Mouse (Mus musculus) bone marrow, adult 2 months (tissue): ENCODE data around the gene Pgam2. TPM values are rescaled to one million over a fixed set of nuclear protein-coding genes. Genes with fewer than 3 reads are reported as not detected.
"Not testable (repeated sequence)": the region's sequence is repeated elsewhere in the genome, so short reads cannot be mapped to it uniquely, and the experiment has no call there.

ENCODE experiments used
- H3K27ac ChIP-seq: fragments of 200-500 bp; 2 replicates; pipeline ENCODE4 v1.5.1; 2012; ENCODE audit warnings: low read depth, mild to moderate bottlenecking, control low read depth, inconsistent platforms, low read length; ENCODE audit not compliant: control insufficient read depth, poor library complexity, insufficient read depth
- H3K4me1 ChIP-seq: fragments of 200-500 bp; 2 replicates; pipeline ENCODE4 v1.6.1; 2011; ENCODE audit warnings: low read length; ENCODE audit not compliant: control insufficient read depth, insufficient read depth
- H3K4me3 ChIP-seq: fragments of 200-500 bp; replicated peaks from 2 replicates; pipeline ENCODE3; 2011; ENCODE audit warnings: mild to moderate bottlenecking, low read depth, low read length, control low read depth; ENCODE audit not compliant: control insufficient read depth
- CTCF ChIP-seq: fragments of 200-500 bp; IDR thresholded peaks from 2 replicates; pipeline ENCODE4 v1.5.1; 2011; ENCODE audit warnings: low read length, control low read depth; ENCODE audit not compliant: control insufficient read depth, insufficient read depth
- POLR2A ChIP-seq: fragments of 200-500 bp; IDR thresholded peaks from 2 replicates; pipeline ENCODE4 v1.6.1; 2011; ENCODE audit warnings: low read depth, mild to moderate bottlenecking, control low read depth, low read length, borderline replicate concordance; ENCODE audit not compliant: control insufficient read depth
- WGBS: fragments of 180-500 bp; shearing (Covaris S2); methylation state at CpG from one replicate; pipeline ENCODE4 v1.1.7; 2018; 5-methylcytosine and 5-hydroxymethylcytosine counted together
- polyA plus RNA-seq: library from polyadenylated mRNA; stranded (reverse); fragments of >200 nt; gene quantifications from 2 replicates; pipeline ENCODE4 v1.2.4, GENCODE M21; 2011; ENCODE audit warnings: low replicate concordance; ENCODE audit not compliant: missing spikeins, insufficient read depth, insufficient read length

Gene Pgam2
- polyA plus RNA-seq, 1 experiment: 8.6 TPM

DNA sequence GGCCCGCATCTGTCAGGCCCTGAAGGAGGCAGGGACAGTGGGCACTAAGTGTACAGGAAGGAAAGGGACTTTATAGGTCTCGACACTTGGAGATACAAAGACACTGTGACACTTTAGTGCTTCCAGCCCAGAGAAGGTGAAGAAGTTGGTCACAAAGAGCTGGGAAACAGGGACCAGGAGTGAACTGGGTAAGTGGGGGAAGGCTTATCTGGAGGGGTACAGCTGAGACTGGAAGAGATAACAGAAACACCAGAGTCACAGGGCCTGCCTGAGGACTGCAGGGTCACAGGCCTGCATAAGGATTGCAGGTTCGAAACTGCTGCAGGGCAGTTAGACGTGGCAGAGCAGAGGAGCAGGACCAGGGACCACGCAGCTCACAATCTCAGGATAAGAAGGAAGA is 24.4 kb upstream of the Pgam2 start:
- TF ChIP-seq CTCF (no peak), POLR2A (no peak)
- WGBS: 76% methylated on average over 5 of the region's 5 CpGs
- H3K4me3 ChIP-seq: no peak overlapping the region

DNA sequence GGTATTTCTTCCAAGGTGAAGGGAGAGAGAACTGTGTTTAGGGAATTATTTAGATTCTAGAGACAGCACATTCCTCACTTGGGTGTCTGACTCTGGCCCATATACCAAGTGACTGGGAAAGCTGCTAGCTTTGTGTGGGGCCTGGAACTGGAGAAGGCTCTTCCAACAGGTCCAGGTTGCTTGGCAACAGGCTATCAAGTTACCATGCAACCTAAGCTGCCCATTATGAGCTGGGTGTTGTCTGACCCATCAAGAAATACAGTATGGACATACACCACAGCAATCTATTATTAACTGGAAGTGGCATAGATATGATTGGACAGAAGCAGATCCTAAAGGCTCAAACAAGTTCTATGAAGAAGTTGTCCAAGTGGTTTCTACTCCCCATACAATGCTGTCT is 21.9 kb upstream of the Pgam2 start:
- no peak overlapping the region for H3K4me3 ChIP-seq
- TF ChIP-seq POLR2A (no peak), CTCF (no peak)
- H3K27ac ChIP-seq: no peak overlapping the region
- peaks cover 4% of the 10 kb centered on the region for H3K4me1 ChIP-seq

More for the DNA sequence above, 24.4 kb upstream of the Pgam2 start:
- Histone ChIP-seq H3K4me1 (peaks cover 4% of the 10 kb centered on the region), H3K27ac (no peak overlapping the region)

GRCm38 (mm10) chr11:5819223-5819622 is 15.7 kb upstream of the Pgam2 start:
- TF ChIP-seq POLR2A (no peak), CTCF (no peak)
- no peaks in the 10 kb centered on the region for H3K4me1 ChIP-seq
- H3K27ac ChIP-seq: no peak overlapping the region
- H3K4me3 ChIP-seq: no peak overlapping the region
- 62% methylated on average over 2 of the region's 2 CpGs for WGBS

DNA sequence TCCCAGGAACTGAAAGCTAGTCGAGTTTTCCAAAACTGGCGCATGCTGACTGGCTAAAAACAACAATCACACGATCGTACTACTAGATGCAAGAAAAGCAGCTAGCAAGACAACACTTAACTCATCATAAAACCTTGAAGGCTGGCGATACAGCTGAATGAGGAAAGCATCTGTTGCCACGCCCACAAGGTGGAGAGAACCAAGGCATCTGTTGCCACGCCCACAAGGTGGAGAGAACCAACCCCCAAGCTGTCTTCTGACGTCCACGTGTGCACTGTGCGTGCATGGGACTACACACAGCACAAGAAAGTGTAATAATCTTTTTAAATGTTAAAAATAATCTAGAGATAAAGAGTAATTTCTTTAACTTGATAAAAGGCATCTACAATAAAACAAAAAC is 9.8 kb upstream of the Pgam2 start:
- 74% methylated on average over 10 of the region's 10 CpGs for WGBS
- no peaks in the 10 kb centered on the region for H3K4me1 ChIP-seq
- H3K27ac ChIP-seq: no peak overlapping the region
- no peak overlapping the region for H3K4me3 ChIP-seq
- no peak for TF ChIP-seq POLR2A
- no peak for TF ChIP-seq CTCF

DNA sequence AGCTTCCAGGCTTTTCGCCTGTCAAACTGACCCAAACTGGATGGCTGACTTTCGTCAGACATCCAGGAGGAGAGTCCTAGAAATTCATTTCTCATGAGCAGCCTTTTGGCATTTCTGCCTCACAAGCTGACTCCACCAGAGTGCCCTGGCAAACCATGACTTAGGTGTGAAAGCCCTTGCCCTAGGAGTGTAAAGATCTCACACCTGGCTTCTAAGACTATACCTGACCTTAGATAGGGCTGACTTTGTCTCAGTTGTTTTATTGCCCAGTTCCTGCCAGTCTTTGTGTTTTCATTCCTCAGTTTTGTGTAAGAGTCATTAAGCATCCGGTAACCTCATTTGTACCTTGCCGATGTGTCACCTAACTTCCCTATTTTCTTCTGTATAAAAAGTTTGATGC is 6.0 kb upstream of the Pgam2 start:
- not testable (repeated sequence) for H3K27ac ChIP-seq, H3K4me3 ChIP-seq, H3K4me1 ChIP-seq
- 63% methylated on average over 4 of the region's 4 CpGs for WGBS

DNA sequence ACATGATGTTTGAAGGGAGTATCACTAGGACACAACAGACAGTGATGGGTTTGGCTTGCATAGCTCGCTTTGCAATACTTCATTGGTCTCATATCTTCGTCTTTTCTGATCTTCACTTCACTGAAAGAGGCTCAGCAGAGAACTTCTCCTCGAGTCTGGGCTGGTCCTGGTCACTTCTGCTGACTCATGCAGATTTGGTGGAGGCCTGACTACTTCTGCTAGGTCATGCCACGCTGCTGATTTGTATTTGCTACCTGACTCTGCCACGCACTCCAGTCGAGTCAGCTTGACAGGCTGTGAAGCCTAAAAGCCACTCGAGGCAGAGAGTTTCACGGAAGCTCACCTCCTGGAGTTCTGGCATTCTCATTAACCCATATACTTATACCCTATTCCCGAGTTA is 4.4 kb upstream of the Pgam2 start:
- Histone ChIP-seq H3K4me3 (no peak overlapping the region), H3K27ac (no peak overlapping the region), H3K4me1 (no peaks in the 10 kb centered on the region)
- 73% methylated on average over 9 of the region's 9 CpGs for WGBS
- TF ChIP-seq POLR2A (no peak), CTCF (no peak)

DNA sequence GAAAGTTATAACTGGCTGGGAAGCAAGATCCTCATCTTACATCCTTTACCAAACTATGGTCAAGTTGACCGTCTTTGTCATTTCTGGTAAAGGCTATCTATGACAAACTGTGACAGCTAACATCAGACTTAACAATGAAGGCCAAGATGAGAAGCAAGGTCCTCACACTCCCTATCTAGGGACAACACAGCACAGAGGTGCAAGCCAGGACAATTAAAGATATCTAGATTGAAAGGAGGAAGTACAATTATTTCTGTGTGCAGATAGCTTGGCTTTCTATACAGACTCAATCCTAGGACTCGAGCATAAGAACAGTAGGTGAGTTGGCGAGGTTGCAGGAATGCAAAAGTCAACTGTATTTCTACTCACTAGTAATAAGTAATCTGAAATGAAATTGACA is 2.2 kb upstream of the Pgam2 start:
- 58% methylated on average over 3 of the region's 3 CpGs for WGBS
- TF ChIP-seq CTCF (no peak), POLR2A (no peak)
- Histone ChIP-seq H3K4me3 (no peak overlapping the region), H3K27ac (no peak overlapping the region), H3K4me1 (no peaks in the 10 kb centered on the region)

DNA sequence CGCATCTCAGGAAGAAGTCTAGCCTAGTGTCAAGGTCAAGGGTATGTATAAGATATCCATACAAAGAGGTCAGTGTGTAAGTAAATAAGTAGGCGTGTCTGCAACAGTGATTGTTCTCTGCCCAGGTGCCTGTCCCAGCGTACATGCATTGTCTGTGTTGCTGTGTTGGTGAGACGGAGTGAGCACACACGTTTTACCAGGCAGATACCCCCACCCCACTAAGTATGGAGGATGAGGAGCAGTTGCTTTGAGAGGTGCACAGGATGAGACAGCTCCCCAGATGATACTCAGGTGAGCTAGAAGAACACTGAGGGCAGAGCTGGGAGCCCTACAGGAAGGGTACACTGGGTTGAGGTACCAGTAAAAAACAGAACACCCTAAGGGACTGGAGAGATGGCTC is 641 bp upstream of the Pgam2 start:
- H3K27ac ChIP-seq: no peak overlapping the region
- WGBS: 77% methylated on average over 5 of the region's 5 CpGs
- no peaks in the 10 kb centered on the region for H3K4me1 ChIP-seq
- no peak overlapping the region for H3K4me3 ChIP-seq
- TF ChIP-seq CTCF (no peak), POLR2A (no peak)

DNA sequence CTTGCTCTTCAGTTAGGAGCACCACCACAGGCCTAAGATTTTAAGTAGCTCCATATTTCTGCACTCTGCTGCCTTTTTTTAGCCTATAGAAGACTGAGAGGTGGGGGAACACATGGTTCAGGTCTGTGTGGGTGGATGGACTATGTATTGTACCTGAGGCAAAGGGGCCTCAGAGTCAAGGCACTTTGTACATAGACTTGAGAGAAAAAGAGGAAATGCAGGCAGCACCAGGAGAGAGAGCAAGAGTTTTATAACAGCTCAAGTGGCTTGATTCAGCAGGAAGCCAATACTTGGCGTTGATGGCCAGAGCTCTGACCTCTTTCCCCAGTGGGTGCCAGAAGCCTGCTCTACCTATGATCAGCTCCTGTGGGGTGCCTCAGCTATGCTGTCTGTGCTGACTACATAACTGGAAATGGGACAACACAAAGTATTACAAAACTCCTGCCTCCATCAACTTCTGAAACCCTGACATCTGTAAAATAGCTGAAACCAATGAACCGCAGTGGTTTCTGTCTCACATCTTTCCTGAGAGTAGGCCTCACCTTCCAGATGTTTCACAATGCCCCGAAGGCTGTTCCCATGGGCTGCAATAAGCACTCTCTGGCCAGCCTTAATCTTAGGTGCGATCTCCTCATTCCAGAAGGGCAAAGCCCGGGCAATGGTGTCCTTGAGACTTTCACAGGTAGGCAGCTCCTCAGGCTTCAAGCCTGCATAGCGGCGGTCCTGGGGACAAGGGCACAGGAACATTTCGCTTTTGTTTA is 896 bp downstream of the Pgam2 start:
- no peak overlapping the region for H3K27ac ChIP-seq
- H3K4me1 ChIP-seq: no peaks in the 10 kb centered on the region
- 53% methylated on average over 8 of the region's 8 CpGs for WGBS
- TF ChIP-seq CTCF (no peak), POLR2A (no peak)
- no peak overlapping the region for H3K4me3 ChIP-seq
